In genomic region chr15:7931605-7932008, GRCm38 (mm10) we compare ENCODE assay signal across 10 mouse cellular contexts.
DNase-seq lines count a peak whose midpoint lies in the region; ATAC-seq and TF ChIP-seq lines count a peak whose summit lies in the region.
"Had no signal": no experiment of that assay in that cellular context is flagged by ENCODE, and none has a peak within 500 bp of the region (broad histone marks: within the 10 kb centered on the region; RNA-seq: fewer than 3 reads in every experiment).

No protein-coding gene starts in this region.

- H3K36me3 ChIP-seq in heart, embryonic 11.5 days (ENCODE audit: control insufficient read depth, insufficient read depth, low read length) = no peaks in the 10 kb centered on the region
- no peaks in the 10 kb centered on the region for H3K36me3 ChIP-seq in lung, postnatal 0 days (ENCODE audit: insufficient read depth, low read length)
- no peaks in the 10 kb centered on the region for H3K36me3 ChIP-seq in hindbrain, embryonic 14.5 days (replicated peaks; ENCODE audit: control insufficient read depth, insufficient read depth)
- H3K36me3 ChIP-seq: embryonic facial prominence, embryonic 12.5 days had no signal

- TF ChIP-seq EP300 in lung, postnatal 0 days (IDR thresholded peaks at IDR 0.05) = peak; percentile 73

- peak; percentile 17; the same call in 1 of the 2 replicates for TF ChIP-seq CTCF in lung, postnatal 0 days (IDR thresholded peaks at IDR 0.05)

- peaks cover 5% of the 10 kb centered on the region; the same call in 1 of the 2 replicates for H3K4me1 ChIP-seq in heart, embryonic 11.5 days (ENCODE audit: control insufficient read depth, insufficient read depth, low read length)
- no peaks in the 10 kb centered on the region; the same call in 1 of the 2 replicates for H3K4me1 ChIP-seq in lung, postnatal 0 days (ENCODE audit: insufficient read depth, low read depth, low read length)
- no peaks in the 10 kb centered on the region; the same call in 1 of the 2 replicates for H3K4me1 ChIP-seq in hindbrain, embryonic 14.5 days (replicated peaks; ENCODE audit: control insufficient read depth, insufficient read depth, low read length)
- H3K4me1 ChIP-seq: embryonic facial prominence, embryonic 12.5 days had no signal

- no peak overlapping the region for H3K4me2 ChIP-seq in heart, embryonic 11.5 days
- H3K4me2 ChIP-seq in lung, postnatal 0 days (replicated peaks; ENCODE audit: low read depth, low read length) = no peak overlapping the region
- no peak overlapping the region for H3K4me2 ChIP-seq in hindbrain, embryonic 14.5 days (replicated peaks)
- H3K4me2 ChIP-seq: embryonic facial prominence, embryonic 12.5 days had no signal

- DNase-seq in heart, adult 11 months = peak; percentile 99
- peak; percentile 97 for DNase-seq in fibroblast of lung, adult 2 months (ENCODE audit: low read depth)
- DNase-seq in kidney, adult 9 months = peak; percentile 36
- peak; percentile 90 for DNase-seq in lung, postnatal 0 days (ENCODE audit: low spot score)
- no peak for DNase-seq in hindbrain, embryonic 14.5 days (ENCODE audit: low spot score)
- no peak for DNase-seq in embryo, embryonic 10 days (ENCODE audit: low spot score)
- no peak for DNase-seq in retina, embryonic 14.5 days (ENCODE audit: low spot score)

- no peak overlapping the region for H3K9ac ChIP-seq in heart, embryonic 11.5 days (ENCODE audit: low read depth, low read length)
- no peak overlapping the region for H3K9ac ChIP-seq in lung, postnatal 0 days (replicated peaks; ENCODE audit: low read depth)
- H3K9ac ChIP-seq in hindbrain, embryonic 14.5 days = no peak overlapping the region
- H3K9ac ChIP-seq: embryonic facial prominence, embryonic 12.5 days had no signal

- H3K4me3 ChIP-seq in heart, embryonic 11.5 days (ENCODE audit: low read depth, low read length) = no peak overlapping the region
- H3K4me3 ChIP-seq in lung, postnatal 0 days (ENCODE audit: low read depth, low read length) = no peak overlapping the region
- no peak overlapping the region for H3K4me3 ChIP-seq in hindbrain, embryonic 14.5 days (replicated peaks; ENCODE audit: low read length)
- H3K4me3 ChIP-seq: embryonic facial prominence, embryonic 12.5 days had no signal

- no peaks in the 10 kb centered on the region for H3K27me3 ChIP-seq in heart, embryonic 11.5 days (ENCODE audit: control insufficient read depth, insufficient read depth, low read length)
- H3K27me3 ChIP-seq in lung, postnatal 0 days (replicated peaks; ENCODE audit: insufficient read depth, low read length) = no peaks in the 10 kb centered on the region
- no peaks in the 10 kb centered on the region for H3K27me3 ChIP-seq in hindbrain, embryonic 14.5 days (ENCODE audit: control insufficient read depth, insufficient read depth, low read length)
- H3K27me3 ChIP-seq: CH12.LX; embryonic facial prominence, embryonic 12.5 days had no signal

- WGBS in heart, embryonic 11.5 days (ENCODE audit: insufficient replicate concordance) = 67% methylated on average over 8 of the region's 8 CpGs
- 36% methylated on average over 8 of the region's 8 CpGs for WGBS in lung, postnatal 0 days
- 86% methylated on average over 8 of the region's 8 CpGs for WGBS in hindbrain, embryonic 14.5 days

- H3K9me3 ChIP-seq in heart, embryonic 11.5 days (replicated peaks; ENCODE audit: control insufficient read depth, low read length) = no peaks in the 10 kb centered on the region
- H3K9me3 ChIP-seq in lung, postnatal 0 days (ENCODE audit: low read length) = no peaks in the 10 kb centered on the region
- no peaks in the 10 kb centered on the region for H3K9me3 ChIP-seq in hindbrain, embryonic 14.5 days (ENCODE audit: control insufficient read depth, low read length)
- H3K9me3 ChIP-seq: embryonic facial prominence, embryonic 12.5 days had no signal

- no peak overlapping the region for H3K27ac ChIP-seq in heart, embryonic 11.5 days (ENCODE audit: low read depth, low read length)
- H3K27ac ChIP-seq in lung, postnatal 0 days (ENCODE audit: low read length) = peak overlapping the region; percentile 20; the same call in 1 of the 2 replicates
- H3K27ac ChIP-seq in hindbrain, embryonic 14.5 days = no peak overlapping the region
- H3K27ac ChIP-seq: embryonic facial prominence, embryonic 12.5 days had no signal

- no peak for ATAC-seq in heart, embryonic 11.5 days (replicated peaks; ENCODE audit: insufficient number of reproducible peaks, low FRiP score, low TSS enrichment)
- ATAC-seq in lung, postnatal 0 days = peak; percentile 97
- ATAC-seq in hindbrain, embryonic 14.5 days (ENCODE audit: low FRiP score) = no peak

Comparison
In these comparisons a context has a peak if more than half of its experiments do, and no peak if none do; other contexts are left out.
1. DNase-seq: peak in heart, adult 11 months (single experiment), fibroblast of lung, adult 2 months (single experiment), kidney, adult 9 months (single experiment) and lung, postnatal 0 days (single experiment); none in hindbrain, embryonic 14.5 days (single experiment), embryo, embryonic 10 days (single experiment) and retina, embryonic 14.5 days (single experiment).